Mouse (Mus musculus) cerebellum, adult 18-20 months (tissue): ENCODE data around the gene Adcy10.

Experiments
- DNase-seq, 2 experiments: peaks; one replicate each; pipeline ENCODE4 v3.0.0; 2021

Adcy10 gene

GRCm38 (mm10) chr1:165537241-165537807, 52.3 kb downstream of the Adcy10 start:
- no peak for DNase-seq

- DNase-seq: peak in 1 of 2 experiments; percentile 9
Observed at GRCm38 (mm10) chr1:165556711-165557110, 71.7 kb downstream of the Adcy10 start.

- peak; percentile 65 to 77 for DNase-seq
Observed at GRCm38 (mm10) chr1:165559073-165559472, 74.1 kb downstream of the Adcy10 start.

- DNase-seq: no peak
Observed at GRCm38 (mm10) chr1:165565283-165565682, 80.3 kb downstream of the Adcy10 start.

GRCm38 (mm10) chr1:165567466-165567865, 82.5 kb downstream of the Adcy10 start:
- no peak for DNase-seq

- DNase-seq: no peak
Observed at GRCm38 (mm10) chr1:165576005-165576404, 91.0 kb downstream of the Adcy10 start.

- DNase-seq: no peak
Observed at GRCm38 (mm10) chr1:165576459-165577112, 91.6 kb downstream of the Adcy10 start.

- no peak for DNase-seq
Observed at GRCm38 (mm10) chr1:165579332-165579731, 94.3 kb downstream of the Adcy10 start.

- DNase-seq: no peak
Observed at GRCm38 (mm10) chr1:165581255-165581654, 96.3 kb downstream of the Adcy10 start.

GRCm38 (mm10) chr1:165583529-165584184, 98.7 kb downstream of the Adcy10 start:
- DNase-seq: peak; percentile 91 to 94

- no peak for DNase-seq
Observed at GRCm38 (mm10) chr1:165585389-165586104, 100.6 kb downstream of the Adcy10 start.

GRCm38 (mm10) chr1:165586366-165586765, 101.4 kb downstream of the Adcy10 start:
- DNase-seq: no peak

GRCm38 (mm10) chr1:165587845-165588244, 102.9 kb downstream of the Adcy10 start:
- no peak for DNase-seq

GRCm38 (mm10) chr1:165589280-165590048, 104.5 kb downstream of the Adcy10 start:
- DNase-seq: no peak

GRCm38 (mm10) chr1:165590760-165591159, 105.8 kb downstream of the Adcy10 start:
- no peak for DNase-seq

GRCm38 (mm10) chr1:165592295-165593082, 107.5 kb downstream of the Adcy10 start:
- DNase-seq: peak in 1 of 2 experiments; percentile 21

- DNase-seq: peak in 1 of 2 experiments; percentile 19
Observed at GRCm38 (mm10) chr1:165594699-165595421, 109.9 kb downstream of the Adcy10 start.

- DNase-seq: no peak
Observed at GRCm38 (mm10) chr1:165601775-165602280, 116.8 kb downstream of the Adcy10 start.

- DNase-seq: no peak
Observed at GRCm38 (mm10) chr1:165603218-165603617, 118.2 kb downstream of the Adcy10 start.

GRCm38 (mm10) chr1:165604203-165604602, 119.2 kb downstream of the Adcy10 start:
- DNase-seq: no peak

GRCm38 (mm10) chr1:165605108-165605507, 120.1 kb downstream of the Adcy10 start:
- DNase-seq: no peak
